Mouse (Mus musculus) myocyte (in vitro differentiated cells): Measurements from ENCODE around the gene Cfap69. TPM values are rescaled to one million over a fixed set of nuclear protein-coding genes. Genes with fewer than 3 reads are reported as not detected.

Experiments used
- H3K27me3 ChIP-seq: one replicate; pipeline ENCODE4 v1.6.1; 2011; ENCODE audit not compliant: control insufficient read depth, insufficient read depth, insufficient read length
- H3K36me3 ChIP-seq: one replicate; pipeline ENCODE4 v1.6.1; 2011; ENCODE audit not compliant: control insufficient read depth, insufficient read depth
- H3K4me2 ChIP-seq: one replicate; pipeline ENCODE4 v1.6.1; 2011; ENCODE audit warnings: low read depth, control low read depth
- H3K4me3 ChIP-seq: one replicate; pipeline ENCODE4 v1.5.1; 2011; ENCODE audit warnings: mild to moderate bottlenecking, control low read depth, moderate library complexity
- H3K79me2 ChIP-seq: one replicate; pipeline ENCODE4 v1.6.1; 2011; ENCODE audit not compliant: control insufficient read depth, insufficient read depth
- H3ac ChIP-seq: one replicate; pipeline ENCODE4 v1.6.1; 2011; ENCODE audit not compliant: control insufficient read depth, insufficient read length
- CEBPB ChIP-seq: IDR thresholded peaks from 2 replicates; pipeline ENCODE4 v1.6.1; 2011; ENCODE audit warnings: mild to moderate bottlenecking, moderate library complexity; ENCODE audit not compliant: poor library complexity, insufficient read depth, severe bottlenecking
- E2F4 ChIP-seq: IDR thresholded peaks from one replicate; pipeline ENCODE4 v1.6.1; 2011; ENCODE audit warnings: mild to moderate bottlenecking, control low read depth, moderate library complexity; ENCODE audit not compliant: insufficient read depth
- MAX ChIP-seq: IDR thresholded peaks from one replicate; pipeline ENCODE4 v1.6.1; 2011; ENCODE audit warnings: low read depth, mild to moderate bottlenecking, control low read depth
- MYOD1 ChIP-seq, 3 experiments: IDR thresholded peaks; one replicate each; pipeline ENCODE4 v1.6.1; 2011; ENCODE audit warnings: control low read depth in 2 of 3, low read depth in 2 of 3, mild to moderate bottlenecking in 2 of 3, moderate library complexity in 1 of 3; ENCODE audit not compliant: insufficient read length in 2 of 3, control insufficient read depth in 1 of 3
- MYOG ChIP-seq, 3 experiments: IDR thresholded peaks; one replicate each; pipeline ENCODE4 v1.6.1; 2011; ENCODE audit warnings: control low read depth in 2 of 3, low read depth in 2 of 3, mild to moderate bottlenecking in 2 of 3; ENCODE audit not compliant: insufficient read length in 2 of 3, control insufficient read depth in 1 of 3, insufficient read depth in 1 of 3
- POLR2A ChIP-seq: IDR thresholded peaks from one replicate; pipeline ENCODE4 v1.6.1; 2011; ENCODE audit warnings: low read depth, mild to moderate bottlenecking, control low read depth, moderate library complexity; ENCODE audit not compliant: insufficient read length
- POLR2AphosphoS2 ChIP-seq: IDR thresholded peaks from one replicate; pipeline ENCODE4 v1.6.1; 2011; ENCODE audit warnings: low read depth, control low read depth; ENCODE audit not compliant: insufficient read length
- REST ChIP-seq: IDR thresholded peaks from one replicate; pipeline ENCODE4 v1.6.1; 2011; ENCODE audit warnings: mild to moderate bottlenecking, control low read depth, moderate library complexity; ENCODE audit not compliant: insufficient read depth, insufficient read length
- SRF ChIP-seq: IDR thresholded peaks from one replicate; pipeline ENCODE4 v1.6.1; 2011; ENCODE audit warnings: low read depth; ENCODE audit not compliant: control insufficient read depth, insufficient read length
- TCF12 ChIP-seq: IDR thresholded peaks from one replicate; pipeline ENCODE4 v1.6.1; 2011; ENCODE audit warnings: mild to moderate bottlenecking, control low read depth; ENCODE audit not compliant: poor library complexity, insufficient read depth, severe bottlenecking
- TCF3 ChIP-seq: IDR thresholded peaks from one replicate; pipeline ENCODE4 v1.6.1; 2011; ENCODE audit warnings: low read depth, control low read depth; ENCODE audit not compliant: insufficient read length
- USF1 ChIP-seq: IDR thresholded peaks from one replicate; pipeline ENCODE4 v1.6.1; 2011; ENCODE audit warnings: low read depth, mild to moderate bottlenecking, control low read depth, moderate library complexity
- polyA plus RNA-seq: library from polyadenylated mRNA; unstranded; fragments of >200 nt; fragmentation: generic; extraction: Trizol; gene quantifications from one replicate; pipeline ENCODE4 v1.2.1, GENCODE M21; 2012; ENCODE audit warnings: missing spikeins

The Cfap69 gene
- polyA plus RNA-seq, 1 experiment = 2.3 TPM

DNA sequence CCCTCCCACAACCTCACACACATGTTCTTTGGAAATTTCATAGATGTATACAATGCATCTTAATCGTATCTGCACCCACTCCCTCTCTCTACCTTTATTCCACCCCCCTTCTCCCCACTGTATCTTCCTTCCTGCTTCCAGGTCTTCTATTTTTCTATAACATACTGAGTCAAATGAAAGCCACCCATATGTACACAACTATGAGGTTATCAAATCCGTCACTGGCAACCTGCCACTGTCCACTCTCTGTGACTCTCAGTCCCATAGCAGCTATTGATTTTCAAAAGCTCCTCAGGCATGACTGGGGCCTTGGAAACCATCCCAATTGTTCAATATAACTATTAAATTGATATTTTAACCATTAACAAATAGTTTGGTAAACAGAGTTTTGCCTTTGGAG is 6.1 kb downstream of the Cfap69 start:
- TF ChIP-seq MYOD1 (IDR thresholded peaks at IDR 0.05; ENCODE audit: control insufficient read depth in 1 of 3, insufficient read length in 2 of 3, low read depth in 2 of 3) (no peak), USF1 (no peak), MAX (no peak), POLR2AphosphoS2 (no peak), CEBPB (no peak), SRF (no peak), POLR2A (no peak), E2F4 (no peak), MYOG (IDR thresholded peaks at IDR 0.05; ENCODE audit: control insufficient read depth in 1 of 3, insufficient read depth in 1 of 3, insufficient read length in 2 of 3, low read depth in 2 of 3) (no peak), REST (no peak), TCF3 (no peak), TCF12 (no peak)
- Histone ChIP-seq H3K79me2 (no peaks in the 10 kb centered on the region), H3K4me2 (no peak overlapping the region), H3K36me3 (no peaks in the 10 kb centered on the region), H3K4me3 (no peak overlapping the region), H3K27me3 (no peaks in the 10 kb centered on the region), H3ac (no peak overlapping the region)

DNA sequence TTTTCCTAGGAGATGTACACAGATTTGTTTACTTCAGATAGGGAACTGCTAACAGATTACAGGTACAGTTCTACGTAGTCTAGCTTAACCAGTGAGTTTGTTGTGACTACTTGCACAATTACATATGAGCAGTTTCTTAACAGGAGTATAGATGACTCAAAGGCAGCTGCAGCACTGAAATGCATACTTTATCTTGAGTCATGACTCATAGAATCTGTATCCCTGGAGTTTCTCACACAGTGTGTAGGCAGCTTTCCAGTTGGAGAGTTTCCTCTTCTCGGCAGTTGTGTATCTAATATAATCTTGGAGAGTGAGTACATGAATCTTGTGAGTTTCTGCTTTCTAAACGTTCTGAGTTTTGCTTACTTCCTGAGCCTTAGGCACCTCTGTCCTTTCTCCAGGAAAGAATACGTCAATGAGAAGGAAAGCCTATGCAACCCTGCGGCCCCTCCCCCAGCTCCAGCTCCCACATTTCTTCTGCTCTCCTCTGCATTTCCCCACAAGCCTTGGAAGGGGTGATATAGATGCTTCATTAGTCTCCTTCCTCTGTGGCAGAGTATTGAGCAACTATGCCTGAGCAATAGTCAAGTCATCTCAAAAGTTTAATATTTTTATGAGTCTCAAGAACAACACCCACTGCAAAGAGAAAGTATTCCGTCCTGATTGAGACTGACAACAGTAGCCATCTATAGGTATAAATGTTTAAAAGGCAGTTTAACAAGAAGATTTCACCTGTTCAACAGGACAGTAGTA is 15.0 kb downstream of the Cfap69 start:
- H3K4me2 ChIP-seq = peak overlapping the region; percentile 76
- H3ac ChIP-seq = no peak overlapping the region
- no peak for TF ChIP-seq TCF3
- no peak for TF ChIP-seq MYOG (IDR thresholded peaks at IDR 0.05; ENCODE audit: control insufficient read depth in 1 of 3, insufficient read depth in 1 of 3, insufficient read length in 2 of 3, low read depth in 2 of 3)
- no peak for TF ChIP-seq SRF
- no peak for TF ChIP-seq POLR2A
- TF ChIP-seq REST = no peak
- peak in 2 of 3 experiments; percentile 12 to 20 for TF ChIP-seq MYOD1 (IDR thresholded peaks at IDR 0.05; ENCODE audit: control insufficient read depth in 1 of 3, insufficient read length in 2 of 3, low read depth in 2 of 3)
- TF ChIP-seq E2F4 = no peak
- TF ChIP-seq MAX = no peak
- peak; percentile 88; the same call in 1 of the 2 replicates for TF ChIP-seq CEBPB
- no peak for TF ChIP-seq USF1
- TF ChIP-seq POLR2AphosphoS2 = no peak
- TF ChIP-seq TCF12 = no peak
- no peaks in the 10 kb centered on the region for H3K27me3 ChIP-seq
- no peaks in the 10 kb centered on the region for H3K36me3 ChIP-seq
- no peak overlapping the region for H3K4me3 ChIP-seq
- no peaks in the 10 kb centered on the region for H3K79me2 ChIP-seq

- TF ChIP-seq E2F4 (no peak), POLR2A (no peak), MYOD1 (IDR thresholded peaks at IDR 0.05; ENCODE audit: control insufficient read depth in 1 of 3, insufficient read length in 2 of 3, low read depth in 2 of 3) (no peak), POLR2AphosphoS2 (no peak), CEBPB (no peak)
- Histone ChIP-seq H3K4me2 (no peak overlapping the region), H3K79me2 (no peaks in the 10 kb centered on the region), H3K27me3 (no peaks in the 10 kb centered on the region), H3K36me3 (no peaks in the 10 kb centered on the region), H3ac (no peak overlapping the region), H3K4me3 (no peak overlapping the region)
These were observed 17.9 kb downstream of the Cfap69 start for GRCm38 (mm10) chr5:5646173-5646572.

- Histone ChIP-seq H3K27me3 (no peaks in the 10 kb centered on the region), H3K4me3 (no peak overlapping the region), H3ac (no peak overlapping the region), H3K36me3 (no peaks in the 10 kb centered on the region), H3K79me2 (no peaks in the 10 kb centered on the region), H3K4me2 (no peak overlapping the region)
- no peak for TF ChIP-seq TCF12
- TF ChIP-seq TCF3 = no peak
- no peak for TF ChIP-seq POLR2AphosphoS2
- no peak for TF ChIP-seq MAX
- TF ChIP-seq E2F4 = no peak
- TF ChIP-seq CEBPB = no peak
- TF ChIP-seq MYOG (IDR thresholded peaks at IDR 0.05; ENCODE audit: control insufficient read depth in 1 of 3, insufficient read depth in 1 of 3, insufficient read length in 2 of 3, low read depth in 2 of 3) = no peak
- TF ChIP-seq MYOD1 (IDR thresholded peaks at IDR 0.05; ENCODE audit: control insufficient read depth in 1 of 3, insufficient read length in 2 of 3, low read depth in 2 of 3) = no peak
- no peak for TF ChIP-seq USF1
- no peak for TF ChIP-seq SRF
These were observed 25.5 kb downstream of the Cfap69 start for GRCm38 (mm10) chr5:5638496-5638895.

DNA sequence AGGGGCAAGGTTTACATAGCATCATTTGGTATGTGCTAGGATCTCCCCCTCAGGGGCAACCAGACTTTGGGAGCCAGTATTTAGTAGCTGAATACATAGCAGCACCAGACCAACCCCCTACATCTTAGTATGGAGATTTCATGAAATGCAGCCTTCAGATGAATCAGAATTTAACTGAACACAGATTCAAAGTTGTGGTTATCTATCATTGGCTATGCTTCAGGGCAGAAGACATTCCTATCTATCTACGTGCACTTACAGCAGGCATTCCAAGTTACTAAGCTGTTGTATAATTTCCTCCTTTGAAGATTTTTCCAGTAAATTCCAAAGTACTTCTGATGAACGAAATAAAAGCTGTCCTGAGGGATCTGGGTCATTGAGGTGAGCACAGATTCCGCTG is 38.5 kb downstream of the Cfap69 start:
- peak overlapping the region; percentile 45 for H3K4me2 ChIP-seq
- TF ChIP-seq POLR2A (no peak), MAX (no peak), TCF12 (no peak), TCF3 (no peak), E2F4 (no peak), POLR2AphosphoS2 (no peak), CEBPB (no peak), MYOD1 (IDR thresholded peaks at IDR 0.05; ENCODE audit: control insufficient read depth in 1 of 3, insufficient read length in 2 of 3, low read depth in 2 of 3) (no peak)
- no peaks in the 10 kb centered on the region for H3K79me2 ChIP-seq
- no peaks in the 10 kb centered on the region for H3K36me3 ChIP-seq
- no peak overlapping the region for H3K4me3 ChIP-seq
- no peaks in the 10 kb centered on the region for H3K27me3 ChIP-seq
- H3ac ChIP-seq = no peak overlapping the region
